Mouse (Mus musculus) MEL (cell line): ENCODE data around the gene Hddc2. TPM values are rescaled to one million over a fixed set of nuclear protein-coding genes. Genes with fewer than 3 reads are reported as not detected.

ENCODE experiments used
- DNase-seq: peaks from one replicate; pipeline ENCODE4 v3.0.0; 2011; ENCODE audit warnings: low read depth, low spot score
- H3K27ac ChIP-seq: 2 replicates; pipeline ENCODE4 v1.5.1; 2012; ENCODE audit warnings: low read depth, mild to moderate bottlenecking, control low read depth, low read length, moderate library complexity; ENCODE audit not compliant: control insufficient read depth
- H3K27me3 ChIP-seq, 2 experiments: fragments of 150-350 bp in 1 of 2; sonication (generic) in 1 of 2; 2 replicates each; pipeline ENCODE4 v1.6.1; 2012; ENCODE audit warnings: low read length in 2 of 2, mild to moderate bottlenecking in 2 of 2, improper control_type of control experiment in 1 of 2, moderate library complexity in 1 of 2; ENCODE audit not compliant: insufficient read depth in 2 of 2, control insufficient read depth in 1 of 2
- H3K36me3 ChIP-seq, 2 experiments: 2 replicates each; pipeline ENCODE4 v1.6.1; 2012 to 2014; ENCODE audit warnings: low read length in 2 of 2, improper control_type of control experiment in 1 of 2, inconsistent platforms in 1 of 2, mild to moderate bottlenecking in 1 of 2; ENCODE audit not compliant: insufficient read depth in 2 of 2, control insufficient read depth in 1 of 2
- H3K4me1 ChIP-seq, 2 experiments: fragments of 150-350 bp in 1 of 2; sonication (generic) in 1 of 2; 2 replicates each; pipeline ENCODE4 v1.6.1; 2012; ENCODE audit warnings: low read length in 2 of 2, improper control_type of control experiment in 1 of 2, mild to moderate bottlenecking in 1 of 2; ENCODE audit not compliant: insufficient read depth in 2 of 2, control insufficient read depth in 1 of 2
- H3K4me3 ChIP-seq, 2 experiments: fragments of 150-350 bp in 1 of 2; sonication (generic) in 1 of 2; 2 replicates each; pipeline ENCODE4 v1.5.1; 2012; ENCODE audit warnings: low read depth in 2 of 2, low read length in 2 of 2, mild to moderate bottlenecking in 2 of 2, moderate library complexity in 2 of 2, control low read depth in 1 of 2, improper control_type of control experiment in 1 of 2; ENCODE audit not compliant: control insufficient read depth in 1 of 2, insufficient read depth in 1 of 2
- H3K79me2 ChIP-seq: 2 replicates; pipeline ENCODE4 v1.6.1; 2012; ENCODE audit warnings: mild to moderate bottlenecking, low read length, moderate library complexity; ENCODE audit not compliant: control insufficient read depth, poor library complexity, insufficient read depth
- H3K9ac ChIP-seq: 2 replicates; pipeline ENCODE4 v1.6.1; 2012; ENCODE audit warnings: low read depth, mild to moderate bottlenecking, control low read depth, low read length, moderate library complexity; ENCODE audit not compliant: control insufficient read depth, poor library complexity, severe bottlenecking
- H3K9me3 ChIP-seq: fragments of 150-350 bp; sonication (generic); replicated peaks from 2 replicates; pipeline ENCODE4 v1.6.1; 2012; ENCODE audit warnings: mild to moderate bottlenecking, low read length, improper control_type of control experiment, moderate library complexity; ENCODE audit not compliant: insufficient read depth
- BHLHE40 ChIP-seq: IDR thresholded peaks from 2 replicates; pipeline ENCODE4 v1.6.1; 2012; ENCODE audit warnings: low read depth, mild to moderate bottlenecking, inconsistent platforms, low read length, improper control_type of control experiment, borderline replicate concordance
- CHD1 ChIP-seq: IDR thresholded peaks from 2 replicates; pipeline ENCODE4 v1.6.1; 2012; ENCODE audit warnings: low read depth, mild to moderate bottlenecking, inconsistent platforms, low read length, improper control_type of control experiment
- CHD2 ChIP-seq: IDR thresholded peaks from 2 replicates; pipeline ENCODE4 v1.6.1; 2011; ENCODE audit warnings: low read length, improper control_type of control experiment
- CTCF ChIP-seq, 3 experiments: IDR thresholded peaks in 2 of 3; conservative IDR thresholded peaks in 1 of 3; 2 replicates each; pipeline ENCODE4 v1.5.1; 2011 to 2012; ENCODE audit warnings: low read length in 3 of 3, low read depth in 2 of 3, mild to moderate bottlenecking in 2 of 3, improper control_type of control experiment in 1 of 3, inconsistent platforms in 1 of 3, mixed read lengths in 1 of 3, moderate library complexity in 1 of 3; ENCODE audit not compliant: control insufficient read depth in 1 of 3, insufficient read depth in 1 of 3, poor library complexity in 1 of 3, severe bottlenecking in 1 of 3
- E2F4 ChIP-seq: IDR thresholded peaks from 2 replicates; pipeline ENCODE4 v1.6.1; 2011; ENCODE audit warnings: low read depth, low read length, improper control_type of control experiment, borderline replicate concordance
- GABPA ChIP-seq: IDR thresholded peaks from 2 replicates; pipeline ENCODE4 v1.6.1; 2012; ENCODE audit warnings: low read depth, mild to moderate bottlenecking, inconsistent platforms, low read length, improper control_type of control experiment, moderate library complexity
- GATA1 ChIP-seq: IDR thresholded peaks from 2 replicates; pipeline ENCODE4 v1.6.1; 2011; ENCODE audit warnings: low read depth, low read length, improper control_type of control experiment
- HCFC1 ChIP-seq: IDR thresholded peaks from 2 replicates; pipeline ENCODE4 v1.6.1; 2012; ENCODE audit warnings: low read depth, mild to moderate bottlenecking, inconsistent platforms, low read length, improper control_type of control experiment, moderate library complexity
- JUND ChIP-seq: IDR thresholded peaks from 2 replicates; pipeline ENCODE4 v1.6.1; 2011; ENCODE audit warnings: low read depth, mild to moderate bottlenecking, improper control_type of control experiment, low read length
- MAFK ChIP-seq: IDR thresholded peaks from 2 replicates; pipeline ENCODE4 v1.6.1; 2011; ENCODE audit warnings: low read depth, mild to moderate bottlenecking, low read length, improper control_type of control experiment, borderline replicate concordance
- MAX ChIP-seq: IDR thresholded peaks from 2 replicates; pipeline ENCODE4 v1.6.1; 2011; ENCODE audit warnings: low read length, improper control_type of control experiment
- MEF2A ChIP-seq: IDR thresholded peaks from 2 replicates; pipeline ENCODE4 v1.6.1; 2014; ENCODE audit warnings: low read depth, mild to moderate bottlenecking, inconsistent platforms, low read length, improper control_type of control experiment; ENCODE audit not compliant: poor library complexity, insufficient replicate concordance, severe bottlenecking; ENCODE audit errors: extremely low read depth
- MXI1 ChIP-seq: IDR thresholded peaks from 2 replicates; pipeline ENCODE4 v1.6.1; 2011; ENCODE audit warnings: mild to moderate bottlenecking, low read depth, low read length, improper control_type of control experiment
- MYB ChIP-seq: IDR thresholded peaks from 2 replicates; pipeline ENCODE4 v1.6.1; 2011; ENCODE audit warnings: mild to moderate bottlenecking, low read depth, low read length, improper control_type of control experiment
- MYC ChIP-seq: IDR thresholded peaks from 2 replicates; pipeline ENCODE4 v1.6.1; 2011; ENCODE audit warnings: low read depth, mild to moderate bottlenecking, low read length, improper control_type of control experiment, moderate library complexity
- NRF1 ChIP-seq: IDR thresholded peaks from 2 replicates; pipeline ENCODE4 v1.6.1; 2014; ENCODE audit warnings: low read depth, mild to moderate bottlenecking, inconsistent platforms, low read length, improper control_type of control experiment, moderate library complexity; ENCODE audit not compliant: poor library complexity, insufficient read depth, severe bottlenecking
- POLR2AphosphoS2 ChIP-seq: IDR thresholded peaks from 2 replicates; pipeline ENCODE4 v1.6.1; 2011; ENCODE audit warnings: low read length, improper control_type of control experiment
- POLR2AphosphoS5 ChIP-seq: IDR thresholded peaks from 2 replicates; pipeline ENCODE4 v1.6.1; 2012; ENCODE audit warnings: low read depth, borderline replicate concordance, mild to moderate bottlenecking, inconsistent platforms, low read length, moderate library complexity, mixed read lengths
- RAD21 ChIP-seq: IDR thresholded peaks from 2 replicates; pipeline ENCODE4 v1.6.1; 2011; ENCODE audit warnings: mild to moderate bottlenecking, low read depth, low read length, improper control_type of control experiment
- TAL1 ChIP-seq: IDR thresholded peaks from 2 replicates; pipeline ENCODE4 v1.6.1; 2012; ENCODE audit warnings: mild to moderate bottlenecking, inconsistent platforms, low read length, moderate library complexity, mixed read lengths
- TBP ChIP-seq: IDR thresholded peaks from 2 replicates; pipeline ENCODE4 v1.8.0; 2011; ENCODE audit warnings: low read depth, low read length, improper control_type of control experiment
- TCF12 ChIP-seq: IDR thresholded peaks from 2 replicates; pipeline ENCODE4 v1.6.1; 2014; ENCODE audit warnings: low read depth, mild to moderate bottlenecking, inconsistent platforms, low read length, improper control_type of control experiment, moderate library complexity
- UBTF ChIP-seq: IDR thresholded peaks from 2 replicates; pipeline ENCODE4 v1.6.1; 2012; ENCODE audit warnings: low read depth, mild to moderate bottlenecking, inconsistent platforms, low read length, improper control_type of control experiment, moderate library complexity, borderline replicate concordance; ENCODE audit not compliant: insufficient read depth
- USF1 ChIP-seq: IDR thresholded peaks from 2 replicates; pipeline ENCODE4 v1.6.1; 2014; ENCODE audit warnings: low read depth, mild to moderate bottlenecking, inconsistent platforms, low read length, improper control_type of control experiment, moderate library complexity
- ZC3H11A ChIP-seq: IDR thresholded peaks from 2 replicates; pipeline ENCODE4 v1.6.1; 2012; ENCODE audit warnings: low read depth, mild to moderate bottlenecking, inconsistent platforms, low read length, improper control_type of control experiment
- ZKSCAN1 ChIP-seq: IDR thresholded peaks from 2 replicates; pipeline ENCODE4 v1.6.1; 2012; ENCODE audit warnings: low read depth, mild to moderate bottlenecking, inconsistent platforms, low read length, improper control_type of control experiment, moderate library complexity
- ZNF384 ChIP-seq: IDR thresholded peaks from 2 replicates; pipeline ENCODE4 v1.6.1; 2012; ENCODE audit warnings: low read depth, mild to moderate bottlenecking, inconsistent platforms, low read length, improper control_type of control experiment
- polyA plus RNA-seq, 2 experiments: library from polyadenylated mRNA; stranded (reverse) in 1 of 2; unstranded in 1 of 2; fragments of >175 nt in 1 of 2; fragments of >200 nt in 1 of 2; gene quantifications; 2 replicates each; pipeline versions ENCODE4 v1.2.1 to v1.2.4; 2012; ENCODE audit warnings: low replicate concordance in 2 of 2, low read depth in 1 of 2; ENCODE audit not compliant: insufficient read length in 2 of 2, insufficient read depth in 1 of 2, missing spikeins in 1 of 2
- total RNA-seq: library from RNA; depleted of rRNA; stranded (reverse); fragments of 300-350 nt; gene quantifications from 2 replicates; pipeline ENCODE4 v1.2.3, GENCODE M21; 2012

Hddc2 gene
- total and polyA plus RNA-seq, 3 experiments, result 40.5 to 41.0 TPM; not detected in 1

GRCm38 (mm10) chr10:31287787-31288186, 25.4 kb upstream of the Hddc2 start:
- Histone ChIP-seq H3K27ac (no peak overlapping the region), H3K4me1 (no peaks in the 10 kb centered on the region), H3K4me3 (no peak overlapping the region), H3K9me3 (no peaks in the 10 kb centered on the region), H3K9ac (no peak overlapping the region), H3K36me3 (no peaks in the 10 kb centered on the region), H3K27me3 (no peaks in the 10 kb centered on the region), H3K79me2 (no peaks in the 10 kb centered on the region)
- no peak for TF ChIP-seq GABPA
- TF ChIP-seq USF1, result no peak
- no peak for TF ChIP-seq ZKSCAN1
- no peak for TF ChIP-seq JUND
- TF ChIP-seq ZNF384, result no peak
- TF ChIP-seq NRF1, result no peak
- TF ChIP-seq TCF12, result no peak
- TF ChIP-seq MYC, result no peak
- TF ChIP-seq ZC3H11A, result no peak
- TF ChIP-seq E2F4, result no peak
- TF ChIP-seq CTCF (IDR thresholded peaks at IDR 0.05 in 2 of 3, conservative IDR thresholded peaks at IDR 0.05 in 1 of 3; ENCODE audit: control insufficient read depth in 1 of 3, insufficient read depth in 1 of 3, low read depth in 2 of 3, low read length in 3 of 3, poor library complexity in 1 of 3, severe bottlenecking in 1 of 3), result no peak
- TF ChIP-seq TAL1, result no peak
- no peak for TF ChIP-seq RAD21
- TF ChIP-seq HCFC1, result no peak
- TF ChIP-seq CHD1, result no peak
- no peak for TF ChIP-seq MYB
- TF ChIP-seq BHLHE40, result no peak
- TF ChIP-seq CHD2, result no peak
- DNase-seq, result no peak

- Histone ChIP-seq H3K27me3 (no peaks in the 10 kb centered on the region), H3K4me3 (no peak overlapping the region), H3K79me2 (no peaks in the 10 kb centered on the region), H3K9me3 (no peaks in the 10 kb centered on the region), H3K4me1 (no peaks in the 10 kb centered on the region), H3K36me3 (no peaks in the 10 kb centered on the region), H3K27ac (no peak overlapping the region), H3K9ac (no peak overlapping the region)
- no peak for DNase-seq
- no peak for TF ChIP-seq MYC
- TF ChIP-seq MEF2A, result no peak
- no peak for TF ChIP-seq UBTF
- no peak for TF ChIP-seq MAX
- TF ChIP-seq GATA1, result no peak
- no peak for TF ChIP-seq USF1
- TF ChIP-seq POLR2AphosphoS5, result no peak
- TF ChIP-seq TAL1, result no peak
- TF ChIP-seq HCFC1, result no peak
- TF ChIP-seq MAFK, result no peak
- no peak for TF ChIP-seq CHD2
- TF ChIP-seq ZC3H11A, result no peak
- TF ChIP-seq NRF1, result no peak
- TF ChIP-seq MXI1, result no peak
- TF ChIP-seq ZKSCAN1, result no peak
- no peak for TF ChIP-seq POLR2AphosphoS2
- TF ChIP-seq TBP, result no peak
These were observed 24.3 kb upstream of the Hddc2 start for GRCm38 (mm10) chr10:31288697-31289390.
